Mouse (Mus musculus) mature B cell (primary cell): Measurements from ENCODE around the gene Plekhf1.

Experiments used
- in situ Hi-C: fragments of 300-500 bp; cut with MboI; formaldehyde crosslinking; loops from 2 replicates; pipeline ENCODE4 v1.14.3; 2019

The Plekhf1 gene

GRCm38 (mm10) chr7:38227900-38228298 lies at the start of gene Plekhf1:
Plekhf1 (minus strand) TSS chr7:38228016.
- in situ Hi-C loops: no loop called here

- in situ Hi-C loops: no loop called here
Measured at GRCm38 (mm10) chr7:38272551-38272950, 44.7 kb upstream of the Plekhf1 start.

- in situ Hi-C loops: no loop called here
Measured at GRCm38 (mm10) chr7:38271859-38272258, 44.0 kb upstream of the Plekhf1 start.

- in situ Hi-C loops: no loop called here
Measured at GRCm38 (mm10) chr7:38271511-38271811, 43.6 kb upstream of the Plekhf1 start.

GRCm38 (mm10) chr7:38270703-38271510 lies 43.1 kb upstream of the Plekhf1 start, which contains the start of gene Pop4:
Pop4 (minus strand) TSS chr7:38271423.
- in situ Hi-C loops: no loop called here

- in situ Hi-C loops: no loop called here
Measured at GRCm38 (mm10) chr7:38267006-38267680, 39.3 kb upstream of the Plekhf1 start.

- in situ Hi-C loops: no loop called here
Measured at GRCm38 (mm10) chr7:38262406-38262805, 34.6 kb upstream of the Plekhf1 start.

GRCm38 (mm10) chr7:38259631-38260030 lies 31.8 kb upstream of the Plekhf1 start:
- in situ Hi-C loops: no loop called here

GRCm38 (mm10) chr7:38253441-38253840 lies 25.6 kb upstream of the Plekhf1 start:
- in situ Hi-C loops: no loop called here

GRCm38 (mm10) chr7:38251494-38252216 lies 23.8 kb upstream of the Plekhf1 start:
- in situ Hi-C loops: no loop called here

GRCm38 (mm10) chr7:38242417-38242816 lies 14.6 kb upstream of the Plekhf1 start:
- in situ Hi-C loops: no loop called here

- in situ Hi-C loops: no loop called here
Measured at GRCm38 (mm10) chr7:38237140-38237539, 9.3 kb upstream of the Plekhf1 start.

GRCm38 (mm10) chr7:38236400-38237105 lies 8.7 kb upstream of the Plekhf1 start:
- in situ Hi-C loops: no loop called here

- in situ Hi-C loops: no loop called here
Measured at GRCm38 (mm10) chr7:38230285-38230684, 2.5 kb upstream of the Plekhf1 start.

- in situ Hi-C loops: no loop called here
Measured at GRCm38 (mm10) chr7:38228329-38228728, 513 bp upstream of the Plekhf1 start.

GRCm38 (mm10) chr7:38227181-38227899 lies 476 bp downstream of the Plekhf1 start:
- in situ Hi-C loops: no loop called here

GRCm38 (mm10) chr7:38226226-38226625 lies 1.6 kb downstream of the Plekhf1 start:
- in situ Hi-C loops: no loop called here

GRCm38 (mm10) chr7:38224577-38225369 lies 3.0 kb downstream of the Plekhf1 start:
- in situ Hi-C loops: no loop called here

- in situ Hi-C loops: no loop called here
Measured at GRCm38 (mm10) chr7:38220866-38221265, 7.0 kb downstream of the Plekhf1 start.

- in situ Hi-C loops: no loop called here
Measured at GRCm38 (mm10) chr7:38219526-38219925, 8.3 kb downstream of the Plekhf1 start.
